Mouse (Mus musculus) urinary bladder, postnatal 25 days (tissue): Measurements from ENCODE around the gene Phtf2.
"Not testable (repeated sequence)": the region's sequence is repeated elsewhere in the genome, so short reads cannot be mapped to it uniquely, and the experiment has no call there.

Source experiments
- DNase-seq: peaks from one replicate; pipeline ENCODE4 v3.0.0; 2022; ENCODE audit warnings: low spot score

Gene Phtf2

GRCm38 (mm10) chr5:20864216-20864969 lies 17.5 kb downstream of the Phtf2 start:
- DNase-seq, result no peak

GRCm38 (mm10) chr5:20861901-20862300 lies 20.0 kb downstream of the Phtf2 start:
- no peak for DNase-seq

DNA sequence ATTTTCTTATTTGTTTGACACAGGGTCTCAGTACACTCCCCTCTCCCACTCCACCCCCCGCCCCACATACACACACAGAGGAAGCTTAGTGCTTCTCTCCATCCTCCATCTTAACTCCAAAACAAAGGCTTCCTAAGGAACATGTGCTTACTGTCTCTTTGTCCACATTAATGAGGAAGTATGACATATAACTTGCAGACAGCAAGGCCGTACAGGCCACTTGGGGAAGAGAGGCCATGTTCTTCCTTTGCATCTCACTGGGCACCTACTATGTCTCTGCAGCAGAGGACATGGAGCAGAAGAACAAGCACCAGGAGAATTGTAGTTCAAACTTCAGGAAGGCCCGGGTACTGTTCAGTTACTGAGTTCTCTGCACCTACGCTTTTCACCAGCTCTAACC lies 21.4 kb downstream of the Phtf2 start:
- DNase-seq, result no peak

DNA sequence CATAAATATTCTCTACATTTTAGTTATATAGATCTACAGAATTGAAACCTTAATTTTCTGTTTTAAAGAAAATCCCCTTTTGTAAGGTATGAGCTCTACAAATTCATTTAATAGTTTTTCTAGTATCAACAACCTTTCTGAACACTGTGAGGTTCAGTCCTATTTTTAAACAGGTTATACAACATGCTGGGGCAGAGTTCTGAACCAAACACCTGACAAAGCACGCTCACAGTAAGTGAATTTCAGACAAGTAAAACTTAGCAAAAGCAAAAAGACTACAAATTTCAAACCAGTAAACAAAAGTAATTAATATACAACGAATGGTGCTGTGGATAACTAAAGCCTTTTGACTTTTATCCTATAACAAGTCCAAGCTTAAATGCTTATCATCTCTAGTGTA lies 23.5 kb downstream of the Phtf2 start:
- no peak for DNase-seq

DNA sequence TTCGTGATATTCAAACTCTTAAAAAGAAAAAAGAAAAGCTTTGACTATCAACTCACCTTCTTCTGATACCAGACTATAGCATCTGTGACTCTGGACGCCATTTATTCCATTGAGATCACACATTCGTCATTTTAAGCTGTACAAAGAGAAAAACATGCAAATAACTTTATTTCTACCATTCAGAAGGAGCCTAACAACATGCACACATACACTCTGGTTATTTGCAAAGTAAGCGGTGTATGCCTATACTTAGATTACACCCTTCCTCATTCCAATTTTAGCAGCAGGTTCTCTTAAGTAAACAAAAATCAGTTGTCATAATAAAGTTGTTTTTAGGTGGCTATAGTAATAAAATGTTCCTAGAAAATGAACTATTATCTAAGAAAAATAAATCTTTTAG lies 26.9 kb downstream of the Phtf2 start:
- no peak for DNase-seq

GRCm38 (mm10) chr5:20847010-20847409 lies 34.9 kb downstream of the Phtf2 start:
- DNase-seq, result no peak

DNA sequence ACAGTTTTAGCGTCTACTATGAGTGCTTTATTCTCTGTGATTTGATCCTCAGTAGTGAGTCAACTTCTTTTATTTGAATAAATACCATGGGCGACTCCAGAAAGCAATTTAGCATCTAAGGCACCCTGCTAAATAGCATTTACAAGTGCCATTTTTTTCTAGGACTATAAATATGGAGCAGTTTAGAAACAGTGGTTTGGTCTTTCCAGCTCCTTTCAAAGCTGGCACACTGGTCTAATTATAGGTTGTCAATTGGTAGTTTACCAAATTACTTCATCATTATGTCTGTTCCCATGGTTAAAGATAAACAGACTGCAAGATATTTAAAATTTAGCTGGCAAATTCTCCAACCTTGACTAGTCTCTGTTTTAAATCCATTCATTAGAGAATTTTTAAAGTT lies 38.1 kb downstream of the Phtf2 start:
- DNase-seq, result no peak

- DNase-seq, result no peak
Measured at GRCm38 (mm10) chr5:20843405-20843804, 38.5 kb downstream of the Phtf2 start.

GRCm38 (mm10) chr5:20837082-20837481 lies 44.8 kb downstream of the Phtf2 start:
- no peak for DNase-seq

DNA sequence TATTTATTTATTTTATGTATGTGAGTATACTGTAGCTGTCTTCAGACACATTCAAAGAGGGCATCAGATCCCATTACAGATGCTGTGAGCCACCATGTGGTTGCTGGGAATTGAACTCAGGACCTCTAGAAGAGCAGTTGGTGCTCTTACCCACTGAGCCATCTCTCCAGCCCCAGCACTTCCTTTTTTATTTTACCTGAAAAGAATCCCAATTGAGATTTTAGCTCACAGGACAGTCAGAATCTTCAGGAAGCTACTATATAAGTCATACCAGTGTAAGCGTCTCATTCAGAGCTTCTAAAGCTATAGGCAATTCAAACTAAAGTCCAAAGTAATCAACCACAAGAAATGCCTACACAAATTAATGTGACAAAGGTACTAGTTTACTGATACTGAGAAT lies 47.5 kb downstream of the Phtf2 start:
- no peak for DNase-seq

DNA sequence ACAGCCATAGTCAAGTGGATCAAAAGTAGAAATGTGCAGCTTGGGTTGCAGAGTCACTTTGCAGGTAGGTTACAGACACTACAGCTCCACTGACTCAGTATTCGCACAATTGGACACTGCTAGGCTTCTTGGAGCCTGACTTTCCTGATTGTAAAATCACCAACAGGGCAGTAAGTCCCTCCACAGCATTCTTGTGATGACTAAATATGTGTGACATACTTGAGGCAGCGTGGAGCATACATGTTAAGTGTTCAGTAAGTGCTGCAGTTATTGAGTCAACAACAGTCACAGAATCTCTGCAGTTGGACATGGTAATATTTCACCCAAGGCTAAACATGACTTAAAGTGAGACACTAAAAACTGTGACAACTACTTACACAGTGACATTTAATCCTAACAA lies 50.5 kb downstream of the Phtf2 start:
- DNase-seq, result no peak

- no peak for DNase-seq
Measured at GRCm38 (mm10) chr5:20830717-20831116, 51.2 kb downstream of the Phtf2 start.

DNA sequence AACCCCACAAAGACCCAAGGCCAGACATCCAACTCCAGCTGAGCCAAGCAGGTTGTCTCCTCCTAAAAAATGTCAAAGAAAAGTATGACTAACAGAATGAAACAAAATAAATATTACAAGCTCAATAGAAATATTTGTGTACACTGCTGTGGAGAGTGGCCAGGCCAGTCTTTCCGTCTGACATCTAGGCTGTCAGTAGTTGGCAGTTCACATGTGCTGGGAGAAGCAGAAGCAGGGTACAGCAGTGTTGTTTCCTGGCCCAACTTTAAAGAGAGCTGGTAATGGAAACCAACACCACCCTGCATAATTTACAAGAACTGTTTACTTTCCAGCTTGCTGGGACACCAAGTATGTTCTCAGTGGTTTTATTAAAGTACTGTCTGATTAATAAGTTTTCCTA lies 60.3 kb downstream of the Phtf2 start:
- DNase-seq, result no peak

GRCm38 (mm10) chr5:20821122-20821521 lies 60.8 kb downstream of the Phtf2 start:
- no peak for DNase-seq

DNA sequence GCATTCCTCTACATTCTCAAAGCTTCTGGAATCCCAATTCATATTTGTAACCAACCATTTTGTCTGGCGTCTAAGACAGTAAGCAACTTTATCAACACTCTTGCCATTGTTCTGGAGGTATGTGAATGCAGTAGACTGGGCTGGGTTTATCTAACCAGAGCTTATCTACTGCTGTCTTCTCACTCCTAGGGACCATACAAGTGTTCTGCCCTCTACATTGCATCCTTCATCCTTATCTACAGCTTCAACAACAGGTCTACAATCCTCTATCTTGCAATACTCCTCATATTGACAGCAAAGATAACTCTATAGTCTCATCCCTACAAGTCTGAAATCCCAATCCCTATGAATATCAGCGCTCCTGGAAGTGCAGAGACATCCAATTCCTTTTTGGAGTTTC lies 66.8 kb downstream of the Phtf2 start:
- DNase-seq, result no peak

- DNase-seq, result no peak
Measured at GRCm38 (mm10) chr5:20810449-20810848, 71.5 kb downstream of the Phtf2 start.

DNA sequence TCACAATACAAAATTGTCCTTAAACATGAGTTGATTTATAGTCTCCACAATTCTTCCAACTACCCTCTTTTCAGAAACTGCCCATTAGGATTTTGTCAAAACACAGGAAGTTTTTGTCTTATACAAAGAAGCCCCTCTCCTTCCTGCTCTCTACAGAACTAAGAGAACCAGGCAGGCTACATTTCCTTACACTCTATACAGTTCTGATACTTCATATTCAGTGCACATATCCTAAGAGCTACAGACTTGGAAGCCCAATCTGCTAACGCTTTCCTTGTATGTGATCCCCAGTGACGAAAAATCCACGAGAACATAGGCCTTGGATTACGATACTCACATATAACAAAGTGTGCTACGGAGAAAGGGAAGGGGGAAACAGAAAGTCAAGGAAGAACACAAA lies 86.0 kb downstream of the Phtf2 start:
- DNase-seq, result no peak

- peak; percentile 7 for DNase-seq
Measured at GRCm38 (mm10) chr5:20791793-20792554, 90.0 kb downstream of the Phtf2 start.

- DNase-seq, result not testable (repeated sequence)
Measured at GRCm38 (mm10) chr5:20786471-20786870, 95.5 kb downstream of the Phtf2 start.

- DNase-seq, result no peak
Measured at GRCm38 (mm10) chr5:20781116-20781515, 100.8 kb downstream of the Phtf2 start.

- DNase-seq, result no peak
Measured at GRCm38 (mm10) chr5:20779191-20779590, 102.7 kb downstream of the Phtf2 start.

DNA sequence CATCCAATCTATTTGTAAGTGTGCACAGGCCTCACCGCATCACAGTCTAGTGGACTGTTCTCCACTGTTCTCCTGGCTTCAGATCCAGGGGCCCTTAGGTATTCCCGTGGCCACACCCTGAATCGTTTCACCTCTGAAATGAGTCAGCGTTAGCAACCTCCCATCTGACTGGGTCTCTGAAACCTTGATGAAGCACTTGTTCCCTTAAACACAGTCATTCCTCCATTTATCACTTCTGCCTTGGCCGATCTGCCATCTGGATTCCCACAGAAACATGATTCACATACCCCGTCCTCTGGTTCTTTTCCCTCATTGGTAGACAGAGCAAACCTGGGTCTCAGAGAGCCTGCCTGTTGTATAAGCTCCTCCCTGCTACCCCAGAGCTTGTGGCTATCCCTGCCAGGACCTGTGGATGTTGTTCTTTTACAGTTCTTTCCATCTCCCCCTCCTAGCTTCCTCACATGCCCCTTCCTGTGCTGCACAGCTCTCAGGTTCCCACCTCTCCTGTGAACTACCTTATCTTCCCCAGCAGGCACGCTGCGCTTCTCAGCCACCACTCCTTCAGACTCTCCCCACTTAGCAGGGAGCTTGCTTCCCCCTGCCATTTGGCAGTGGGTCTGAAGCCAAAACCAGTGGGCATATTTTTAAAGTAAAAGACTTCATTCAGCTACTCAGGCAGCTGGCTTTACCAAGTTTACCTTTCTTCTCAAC lies 103.5 kb downstream of the Phtf2 start:
- DNase-seq, result no peak

DNA sequence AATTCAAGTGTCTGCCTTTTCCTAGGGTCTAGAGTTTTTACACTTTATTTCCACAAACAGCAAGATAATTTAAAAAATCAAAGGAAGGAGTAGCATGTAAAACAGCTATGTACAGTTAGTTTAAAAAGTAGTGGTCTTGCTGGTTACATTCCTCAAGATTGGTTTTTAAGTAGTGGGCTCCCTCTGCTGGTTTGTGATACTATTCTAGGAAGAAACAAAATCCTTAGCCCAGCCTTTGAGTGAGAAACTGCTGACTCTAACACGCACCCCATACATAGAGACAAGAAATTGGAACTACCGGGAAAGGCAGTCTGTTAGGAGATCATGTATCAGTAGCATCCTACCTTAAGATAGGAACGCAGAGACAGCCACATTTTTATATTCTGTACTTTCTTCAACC lies 108.6 kb downstream of the Phtf2 start:
- DNase-seq, result no peak
